Mouse (Mus musculus) layer of hippocampus, postnatal 14 days (tissue): ENCODE measurements around the gene Runx1. TPM values are rescaled to one million over a fixed set of nuclear protein-coding genes. Genes with fewer than 3 reads are reported as not detected.

Source experiments
- DNase-seq, 2 experiments: peaks; one replicate each; pipeline ENCODE4 v3.0.0; 2021 to 2022; ENCODE audit warnings: low spot score in 2 of 2, mixed read lengths in 1 of 2
- total RNA-seq, 2 experiments: library from RNA; stranded (reverse); gene quantifications; 2 replicates each; pipeline ENCODE4 v1.2.3; 2021

Runx1 gene
- total RNA-seq, 2 experiments from 2014 or later: 1.9 to 2.6 TPM

- no peak for DNase-seq
Observed at GRCm38 (mm10) chr16:92827663-92828307, 1.8 kb upstream of the Runx1 start.

GRCm38 (mm10) chr16:92826683-92827082 lies 734 bp upstream of the Runx1 start:
- DNase-seq: no peak

GRCm38 (mm10) chr16:92825204-92825843 lies 625 bp downstream of the Runx1 start:
- DNase-seq: no peak

- DNase-seq: no peak
Observed at GRCm38 (mm10) chr16:92824723-92825203, 1.2 kb downstream of the Runx1 start.

- no peak for DNase-seq
Observed at GRCm38 (mm10) chr16:92824003-92824722, 1.8 kb downstream of the Runx1 start.

GRCm38 (mm10) chr16:92823381-92823862 lies 2.5 kb downstream of the Runx1 start:
- DNase-seq: peak; percentile 44 to 63

GRCm38 (mm10) chr16:92822676-92823075 lies 3.3 kb downstream of the Runx1 start:
- DNase-seq: no peak

GRCm38 (mm10) chr16:92821938-92822629 lies 3.9 kb downstream of the Runx1 start:
- no peak for DNase-seq

GRCm38 (mm10) chr16:92821596-92821937 lies 4.4 kb downstream of the Runx1 start:
- no peak for DNase-seq

- DNase-seq: no peak
Observed at GRCm38 (mm10) chr16:92820451-92820850, 5.5 kb downstream of the Runx1 start.

GRCm38 (mm10) chr16:92818480-92819269 lies 7.3 kb downstream of the Runx1 start:
- no peak for DNase-seq

GRCm38 (mm10) chr16:92816092-92816491 lies 9.9 kb downstream of the Runx1 start:
- no peak for DNase-seq

GRCm38 (mm10) chr16:92815195-92815527 lies 10.8 kb downstream of the Runx1 start:
- no peak for DNase-seq

GRCm38 (mm10) chr16:92814366-92815194 lies 11.4 kb downstream of the Runx1 start:
- no peak for DNase-seq

- no peak for DNase-seq
Observed at GRCm38 (mm10) chr16:92812405-92812804, 13.5 kb downstream of the Runx1 start.

GRCm38 (mm10) chr16:92810568-92811240 lies 15.2 kb downstream of the Runx1 start:
- DNase-seq: no peak

GRCm38 (mm10) chr16:92807772-92808171 lies 18.2 kb downstream of the Runx1 start:
- no peak for DNase-seq

- no peak for DNase-seq
Observed at GRCm38 (mm10) chr16:92803076-92803580, 22.8 kb downstream of the Runx1 start.

- DNase-seq: no peak
Observed at GRCm38 (mm10) chr16:92801567-92801966, 24.4 kb downstream of the Runx1 start.
